Mouse (Mus musculus) granulocyte monocyte progenitor cell, adult 5-6 weeks (primary cell): Measurements from ENCODE around the gene D430042O09Rik. TPM values are rescaled to one million over a fixed set of nuclear protein-coding genes. Genes with fewer than 3 reads are reported as not detected.

Source experiments
- ATAC-seq: replicated peaks from 2 replicates; pipeline ENCODE4 v1.8.0; 2016; ENCODE audit warnings: mild to moderate bottlenecking, moderate TSS enrichment, inconsistent platforms; ENCODE audit not compliant: poor library complexity, severe bottlenecking
- total RNA-seq, 2 experiments: library from RNA; stranded (forward) in 1 of 2; stranded (reverse) in 1 of 2; fragments of 200-712, 200-1000 nt in 1 of 2; fragments of >200 nt in 1 of 2; fragmentation: Nextera tagmentation in 1 of 2; gene quantifications; 2 replicates each; pipeline ENCODE4 v1.2.3; 2014 to 2017

The D430042O09Rik gene
- total RNA-seq, 2 experiments from 2014 or later, result 6.3 to 11.9 TPM

- ATAC-seq, result no peak
Observed at GRCm38 (mm10) chr7:125787046-125787445, 79.4 kb downstream of the D430042O09Rik start.

GRCm38 (mm10) chr7:125790039-125790438, 82.4 kb downstream of the D430042O09Rik start:
- ATAC-seq, result no peak

GRCm38 (mm10) chr7:125806571-125806970, 98.9 kb downstream of the D430042O09Rik start:
- ATAC-seq, result no peak

- ATAC-seq, result no peak
Observed at GRCm38 (mm10) chr7:125808210-125808609, 100.5 kb downstream of the D430042O09Rik start.

GRCm38 (mm10) chr7:125812721-125813120, 105.0 kb downstream of the D430042O09Rik start:
- ATAC-seq, result no peak

- no peak for ATAC-seq
Observed at GRCm38 (mm10) chr7:125815733-125816132, 108.0 kb downstream of the D430042O09Rik start.

- no peak for ATAC-seq
Observed at GRCm38 (mm10) chr7:125818301-125818712, 110.6 kb downstream of the D430042O09Rik start.

GRCm38 (mm10) chr7:125820233-125820632, 112.5 kb downstream of the D430042O09Rik start:
- ATAC-seq, result no peak

GRCm38 (mm10) chr7:125826425-125826824, 118.7 kb downstream of the D430042O09Rik start:
- no peak for ATAC-seq

GRCm38 (mm10) chr7:125826887-125827286, 119.2 kb downstream of the D430042O09Rik start:
- no peak for ATAC-seq

GRCm38 (mm10) chr7:125827420-125827819, 119.7 kb downstream of the D430042O09Rik start:
- no peak for ATAC-seq

- no peak for ATAC-seq
Observed at GRCm38 (mm10) chr7:125828561-125828960, 120.9 kb downstream of the D430042O09Rik start.

- no peak for ATAC-seq
Observed at GRCm38 (mm10) chr7:125829121-125829666, 121.5 kb downstream of the D430042O09Rik start.

- no peak for ATAC-seq
Observed at GRCm38 (mm10) chr7:125832767-125833166, 125.1 kb downstream of the D430042O09Rik start.

GRCm38 (mm10) chr7:125833471-125833870, 125.8 kb downstream of the D430042O09Rik start:
- no peak for ATAC-seq

GRCm38 (mm10) chr7:125838078-125838742, 130.5 kb downstream of the D430042O09Rik start:
- ATAC-seq, result no peak

- ATAC-seq, result no peak
Observed at GRCm38 (mm10) chr7:125845611-125846010, 137.9 kb downstream of the D430042O09Rik start.

GRCm38 (mm10) chr7:125846866-125847527, 139.3 kb downstream of the D430042O09Rik start:
- no peak for ATAC-seq

- no peak for ATAC-seq
Observed at GRCm38 (mm10) chr7:125847528-125847866, 139.8 kb downstream of the D430042O09Rik start.

GRCm38 (mm10) chr7:125859564-125859963, 151.9 kb downstream of the D430042O09Rik start:
- ATAC-seq, result no peak

- no peak for ATAC-seq
Observed at GRCm38 (mm10) chr7:125860421-125860820, 152.7 kb downstream of the D430042O09Rik start.

GRCm38 (mm10) chr7:125864026-125864425, 156.3 kb downstream of the D430042O09Rik start:
- no peak for ATAC-seq
